Mouse (Mus musculus): ENCODE data around the gene Padi6.

Gene Padi6

GRCm38 (mm10) chr4:140684881-140685303 lies 57.6 kb downstream of the Padi6 start:
- DNase-seq (ENCODE audit: low read depth, low spot score) = no peak

DNA sequence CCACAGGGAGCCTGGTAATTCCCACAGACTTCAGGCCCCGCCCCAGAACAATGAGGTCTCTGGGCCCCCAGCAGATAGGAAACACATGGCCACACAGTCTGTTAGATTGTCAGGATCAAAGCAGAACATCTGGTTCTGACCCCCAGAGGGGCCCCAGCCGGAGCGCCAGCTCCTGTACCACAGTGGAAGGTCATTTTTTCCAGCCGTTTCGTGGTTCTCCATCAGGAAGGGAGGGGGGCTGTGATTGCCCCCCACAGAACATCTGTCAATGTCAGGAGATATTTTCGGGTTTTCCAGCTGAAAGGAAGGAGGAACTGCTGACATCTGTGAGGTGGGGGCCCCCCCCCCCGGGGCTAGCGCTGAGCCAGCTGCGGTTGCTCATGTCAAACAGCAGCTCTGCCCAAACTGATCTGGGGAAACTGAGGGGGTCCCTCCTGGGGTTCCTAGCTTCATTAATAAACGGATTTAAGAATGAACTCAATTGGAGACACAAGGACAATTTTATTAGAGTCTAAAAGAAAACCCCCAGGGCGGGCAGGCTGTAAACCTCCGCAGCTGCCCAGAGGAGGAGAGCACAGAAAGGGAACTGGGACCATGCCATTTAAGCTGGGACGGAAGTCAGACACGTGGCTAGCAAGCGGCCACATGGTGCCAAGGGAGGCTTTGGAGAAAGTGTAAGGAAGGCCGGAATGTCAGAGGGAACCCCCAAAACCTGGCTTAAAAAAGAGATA lies 58.1 kb downstream of the Padi6 start:
- DNase-seq (ENCODE audit: low read depth, low spot score) = no peak

- no peak for DNase-seq (ENCODE audit: low read depth, low spot score)
Measured at GRCm38 (mm10) chr4:140683608-140684007, 58.8 kb downstream of the Padi6 start.

- no peak for DNase-seq (ENCODE audit: low read depth, low spot score)
Measured at GRCm38 (mm10) chr4:140680731-140681397, 61.6 kb downstream of the Padi6 start.

DNA sequence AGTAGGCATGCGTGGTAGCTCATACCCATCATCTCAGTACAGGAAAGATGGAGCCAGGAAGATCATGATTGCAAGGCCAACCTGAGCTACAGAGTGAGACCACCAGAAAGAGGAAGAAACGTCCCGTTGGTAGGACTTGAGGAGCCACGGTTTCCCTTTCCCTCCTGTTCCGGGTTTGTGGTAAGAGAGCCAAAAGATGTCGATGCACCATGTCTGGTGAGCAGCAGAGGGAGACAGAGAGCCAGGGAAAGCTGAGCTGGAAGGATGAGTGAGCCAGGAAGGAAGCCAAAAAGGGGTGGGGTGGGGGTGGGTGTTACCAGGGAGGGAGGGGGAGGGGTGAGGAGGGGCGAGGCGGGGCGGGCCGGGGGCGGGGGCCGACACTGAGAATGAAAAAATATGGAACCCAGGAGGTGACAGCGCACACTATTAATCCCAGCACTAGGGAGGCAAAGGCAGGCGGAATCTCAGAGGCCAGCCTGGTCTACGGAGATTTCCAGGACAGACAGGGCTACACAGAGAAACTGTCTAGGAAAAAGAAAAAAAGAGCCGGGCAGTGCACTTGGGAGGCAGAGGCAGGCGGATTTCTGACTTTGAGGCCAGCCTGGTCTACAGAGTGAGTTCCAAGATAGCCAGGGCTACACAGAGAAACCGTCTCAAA lies 62.6 kb downstream of the Padi6 start:
- DNase-seq (ENCODE audit: low read depth, low spot score) = peak; percentile 90

DNA sequence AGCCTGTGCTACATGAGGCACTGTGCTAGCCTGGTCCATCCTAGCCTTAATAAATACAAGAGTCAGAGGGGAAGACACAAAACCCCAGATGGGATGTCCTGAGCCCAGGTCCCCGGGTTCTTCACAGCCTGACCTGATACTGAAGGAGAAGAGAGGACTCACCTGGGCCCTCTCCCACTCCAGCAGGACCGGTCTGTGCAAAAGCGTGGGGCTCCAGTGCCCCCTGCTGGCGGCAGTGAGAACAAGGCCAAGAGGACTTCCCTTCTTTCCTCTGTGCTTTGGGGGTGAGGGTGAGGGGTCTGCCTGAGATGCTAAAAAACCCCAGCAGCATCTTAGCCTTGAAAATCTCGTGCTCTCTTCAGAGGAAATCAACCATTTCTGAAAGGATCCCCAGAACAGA lies 63.4 kb downstream of the Padi6 start:
- DNase-seq (ENCODE audit: low read depth, low spot score) = no peak

All from 3T3-L1 (cell line).